Mouse (Mus musculus) T-helper 17 cell (primary cell): ENCODE measurements around the gene Gys1.

Experiments
- in situ Hi-C, 2 experiments: fragments of 300-600 bp; cut with MboI, MseI; formaldehyde crosslinking; loops; 1 replicate in 1 of 2; 2 replicates in 1 of 2; pipeline ENCODE4 v1.15.1; 2025; ENCODE audit warnings: high pct_unique_total_duplicates in 2 of 2

Gys1 gene

GRCm38 (mm10) chr7:45434203-45435015 is at the start of gene Gys1:
TSS of gene Gys1 (plus strand) at chr7:45434844.
- in situ Hi-C loops, result no loop called here

DNA sequence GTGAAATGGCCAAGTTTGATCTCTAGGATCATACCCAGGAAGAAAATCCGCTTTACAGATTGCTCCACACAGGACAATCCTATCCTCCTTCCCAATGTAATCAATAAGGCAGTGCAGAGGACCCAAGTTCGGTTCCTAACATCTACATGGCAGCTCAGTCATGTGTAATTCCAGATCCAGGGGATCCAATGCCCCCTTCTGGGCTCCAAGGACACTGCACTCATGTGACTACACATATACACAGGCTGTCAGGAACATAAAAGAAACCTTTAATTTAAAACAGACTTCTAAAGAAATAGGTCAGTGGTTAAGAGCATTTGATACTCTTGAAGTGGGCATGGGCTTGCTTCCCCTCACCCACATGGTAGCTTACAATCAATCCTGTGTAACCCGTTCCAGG is 48.6 kb upstream of the Gys1 start:
- in situ Hi-C loops, result loop anchor here in 1 of 2 experiments (25.0 kb wide), 1 partner anchor 1401 kb away; the partner anchor contains the start of genes Gtf2h1 and Hps5

DNA sequence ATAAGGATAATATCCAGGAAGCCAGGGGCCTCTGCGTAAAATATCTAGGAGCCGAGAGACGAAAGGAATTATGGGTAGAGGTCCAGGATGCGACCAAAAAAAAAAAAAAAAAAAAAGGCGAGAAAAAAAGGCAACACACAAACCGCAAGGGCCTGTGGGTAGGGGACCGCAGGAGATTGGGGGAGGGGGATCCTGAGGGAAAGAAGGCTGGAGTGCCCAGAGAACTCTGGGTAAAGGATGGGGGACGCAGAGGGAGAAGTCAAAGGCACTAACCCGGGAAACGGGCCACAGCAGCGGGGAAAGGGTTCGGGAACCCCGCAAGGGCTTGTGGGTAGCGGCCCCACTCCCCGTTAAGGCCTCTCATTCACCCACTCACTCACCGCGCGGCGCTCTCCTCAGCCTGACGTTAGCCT is 39.5 kb upstream of the Gys1 start:
- in situ Hi-C loops, result loop anchor here in 1 of 2 experiments (25.0 kb wide), 1 partner anchor 1392 kb away; the partner anchor contains the start of genes Gtf2h1 and Hps5

DNA sequence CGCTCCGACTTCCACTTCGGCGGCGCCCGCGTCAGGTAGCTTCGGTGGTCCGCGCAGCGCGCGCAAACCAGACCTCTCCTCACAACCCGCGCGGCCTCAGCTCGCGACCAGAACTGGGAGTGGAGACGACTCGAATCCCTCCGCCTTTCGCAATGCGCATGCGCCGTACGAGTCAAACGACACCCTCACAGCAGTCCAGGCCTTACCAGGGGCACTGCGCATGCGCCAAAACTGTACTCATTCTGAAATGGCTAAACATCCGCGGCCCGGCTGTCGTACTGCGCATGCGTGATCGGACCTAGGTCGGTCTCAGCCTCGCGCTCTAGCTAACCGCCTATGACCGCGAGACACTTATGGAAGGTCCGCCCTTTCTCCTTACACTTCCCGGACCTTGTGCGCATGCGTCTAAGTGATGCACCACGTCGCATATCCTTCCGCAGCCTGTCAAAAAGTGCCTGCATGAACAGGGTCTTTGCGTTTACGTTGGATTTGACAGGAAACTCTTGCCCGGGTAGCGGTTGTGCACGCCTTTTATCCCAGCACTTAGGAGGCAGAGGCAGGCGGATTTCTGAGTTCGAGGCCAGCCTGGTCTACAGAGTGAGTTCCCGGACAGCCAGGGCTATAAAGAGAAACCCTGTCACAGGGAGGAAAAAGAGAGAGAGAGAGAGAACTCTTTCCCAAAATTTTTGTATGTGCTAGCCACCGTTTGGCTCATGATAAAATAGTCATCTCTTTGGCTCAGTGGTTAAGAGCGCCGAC is 38.9 kb upstream of the Gys1 start, which contains the start of gene Snrnp70:
Snrnp70 (minus strand) TSS at position 165 of the 759 bp plus-strand sequence.
- in situ Hi-C loops, result loop anchor here in 1 of 2 experiments (25.0 kb wide), 1 partner anchor 1392 kb away; the partner anchor contains the start of genes Gtf2h1 and Hps5

GRCm38 (mm10) chr7:45396337-45396775 is 38.3 kb upstream of the Gys1 start:
- in situ Hi-C loops, result loop anchor here in 1 of 2 experiments (25.0 kb wide), 1 partner anchor 1391 kb away; the partner anchor contains the start of genes Gtf2h1 and Hps5

GRCm38 (mm10) chr7:45396787-45397186 is 37.9 kb upstream of the Gys1 start:
- in situ Hi-C loops, result loop anchor here in 1 of 2 experiments (25.0 kb wide), 1 partner anchor 1391 kb away; the partner anchor contains the start of genes Gtf2h1 and Hps5

GRCm38 (mm10) chr7:45401521-45402085 is 33.0 kb upstream of the Gys1 start:
- in situ Hi-C loops, result no loop called here

DNA sequence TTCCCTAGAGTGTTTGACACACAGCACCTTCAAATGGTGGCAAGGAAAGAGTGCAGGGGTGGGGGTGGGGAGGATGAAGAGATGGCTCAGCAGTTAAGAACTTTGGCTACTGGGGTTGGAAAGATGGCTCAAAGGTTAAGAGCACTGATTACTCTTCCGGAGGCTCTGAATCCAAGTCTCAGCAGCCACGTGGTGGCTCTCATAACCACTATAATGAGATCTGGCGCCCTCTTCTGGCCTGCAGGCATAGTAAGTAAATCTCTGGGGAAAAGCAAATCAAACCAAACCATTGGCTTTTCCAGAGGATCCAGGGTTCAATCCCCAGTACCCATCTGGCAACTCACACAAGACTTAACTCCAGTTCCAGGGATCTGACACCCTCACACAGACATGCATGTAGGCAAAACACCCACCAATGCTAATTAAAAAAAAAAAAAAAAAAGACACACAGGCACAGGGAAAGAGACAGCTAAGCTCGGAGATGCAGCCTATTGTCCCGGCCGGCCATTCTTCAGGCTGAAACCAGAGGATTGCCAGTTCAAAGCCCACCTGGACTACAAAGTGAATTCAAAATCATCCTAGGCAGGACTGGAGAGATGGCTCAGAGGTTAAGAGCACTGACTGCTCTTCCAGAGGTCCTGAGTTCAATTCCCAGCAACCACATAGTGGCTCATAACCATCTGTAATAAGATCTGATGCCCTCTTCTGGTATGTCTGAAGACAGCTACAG is 30.9 kb upstream of the Gys1 start:
- in situ Hi-C loops, result no loop called here

GRCm38 (mm10) chr7:45405091-45406075 is 29.3 kb upstream of the Gys1 start, which contains the start of gene Kcna7:
TSS of gene Kcna7 (plus strand) at chr7:45405653.
- in situ Hi-C loops, result no loop called here

GRCm38 (mm10) chr7:45406157-45407156 is 28.2 kb upstream of the Gys1 start:
- in situ Hi-C loops, result no loop called here

DNA sequence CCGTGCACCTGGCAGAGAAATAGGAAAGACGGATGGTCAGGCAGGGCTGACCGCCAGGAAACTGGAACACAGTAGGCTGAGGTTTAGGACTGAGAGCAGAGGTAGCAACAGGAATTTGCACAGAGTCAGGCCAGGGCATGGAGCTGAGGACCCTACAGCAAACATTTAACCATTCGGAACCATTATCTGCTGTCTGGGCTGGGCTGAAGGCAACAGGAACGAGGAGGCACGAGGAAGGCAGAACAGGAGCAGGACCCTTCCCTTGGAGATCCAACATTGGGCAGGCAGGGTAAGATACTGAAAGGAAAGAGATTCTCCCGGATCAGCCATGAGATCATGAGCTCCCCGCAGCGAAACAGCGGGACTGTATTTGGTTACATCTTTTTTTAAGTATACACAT is 26.8 kb upstream of the Gys1 start:
- in situ Hi-C loops, result no loop called here

GRCm38 (mm10) chr7:45408351-45408750 is 26.3 kb upstream of the Gys1 start:
- in situ Hi-C loops, result no loop called here

- in situ Hi-C loops, result no loop called here
Observed at GRCm38 (mm10) chr7:45408949-45409348, 25.7 kb upstream of the Gys1 start.

DNA sequence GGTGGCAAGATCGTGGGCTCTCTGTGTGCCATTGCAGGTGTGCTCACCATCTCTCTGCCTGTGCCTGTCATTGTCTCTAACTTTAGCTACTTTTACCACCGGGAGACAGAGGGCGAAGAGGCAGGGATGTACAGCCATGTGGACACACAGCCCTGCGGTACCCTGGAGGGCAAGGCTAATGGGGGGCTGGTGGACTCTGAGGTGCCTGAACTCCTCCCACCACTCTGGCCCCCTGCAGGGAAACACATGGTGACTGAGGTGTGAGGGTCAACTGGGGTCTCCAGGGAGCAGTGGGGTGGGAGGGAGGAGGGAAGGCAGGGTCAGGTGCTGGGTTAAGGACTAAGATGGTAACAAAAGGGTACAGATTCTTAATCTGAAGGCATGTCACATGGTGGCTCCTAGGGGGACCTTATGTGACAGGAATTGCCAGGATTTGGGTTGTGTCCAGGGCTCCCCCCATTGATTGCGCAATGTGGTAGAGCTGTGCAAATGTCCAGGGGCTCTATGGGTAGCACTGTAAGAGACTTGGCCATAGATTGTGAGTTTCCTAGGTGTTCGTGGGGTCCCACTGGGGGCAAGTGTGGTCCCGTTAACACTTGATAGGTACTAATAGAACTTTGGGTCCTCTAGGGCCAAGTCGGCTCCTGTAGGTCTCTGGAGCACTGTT is 25.0 kb upstream of the Gys1 start:
- in situ Hi-C loops, result no loop called here

DNA sequence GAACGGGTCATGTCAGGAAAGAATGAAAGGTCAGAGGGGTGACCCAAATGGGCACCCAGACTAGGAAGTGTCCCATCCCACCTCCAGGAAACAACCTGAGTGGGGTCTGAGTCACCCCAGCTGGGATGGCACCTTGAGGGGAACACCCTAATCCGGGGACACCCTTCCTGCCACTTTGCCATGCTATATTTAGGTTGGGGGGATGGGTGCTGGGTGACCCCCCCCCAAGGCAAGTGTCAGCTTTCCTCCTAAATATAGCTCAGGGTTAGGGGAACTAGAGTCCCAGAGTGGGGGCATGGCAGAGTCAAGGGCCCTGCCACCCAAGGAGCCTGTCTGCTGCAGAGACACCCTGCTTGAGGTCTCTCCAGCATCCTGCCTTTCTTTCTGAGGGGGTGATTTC is 22.2 kb upstream of the Gys1 start:
- in situ Hi-C loops, result no loop called here

- in situ Hi-C loops, result no loop called here
Observed at GRCm38 (mm10) chr7:45413113-45413863, 21.4 kb upstream of the Gys1 start, which contains the start of gene Ntf5. TSS of gene Ntf5 (plus strand) at chr7:45413695.
